Mouse (Mus musculus): ENCODE measurements around the gene Plekhh3. TPM values are rescaled to one million over a fixed set of nuclear protein-coding genes. Genes with fewer than 3 reads are reported as not detected.

Plekhh3 gene
- 11.3 and 12.8 TPM in 2 replicates for polyA plus RNA-seq (2014; fragmentation: Nextera tagmentation; extraction: Ambion mirVana)

DNA sequence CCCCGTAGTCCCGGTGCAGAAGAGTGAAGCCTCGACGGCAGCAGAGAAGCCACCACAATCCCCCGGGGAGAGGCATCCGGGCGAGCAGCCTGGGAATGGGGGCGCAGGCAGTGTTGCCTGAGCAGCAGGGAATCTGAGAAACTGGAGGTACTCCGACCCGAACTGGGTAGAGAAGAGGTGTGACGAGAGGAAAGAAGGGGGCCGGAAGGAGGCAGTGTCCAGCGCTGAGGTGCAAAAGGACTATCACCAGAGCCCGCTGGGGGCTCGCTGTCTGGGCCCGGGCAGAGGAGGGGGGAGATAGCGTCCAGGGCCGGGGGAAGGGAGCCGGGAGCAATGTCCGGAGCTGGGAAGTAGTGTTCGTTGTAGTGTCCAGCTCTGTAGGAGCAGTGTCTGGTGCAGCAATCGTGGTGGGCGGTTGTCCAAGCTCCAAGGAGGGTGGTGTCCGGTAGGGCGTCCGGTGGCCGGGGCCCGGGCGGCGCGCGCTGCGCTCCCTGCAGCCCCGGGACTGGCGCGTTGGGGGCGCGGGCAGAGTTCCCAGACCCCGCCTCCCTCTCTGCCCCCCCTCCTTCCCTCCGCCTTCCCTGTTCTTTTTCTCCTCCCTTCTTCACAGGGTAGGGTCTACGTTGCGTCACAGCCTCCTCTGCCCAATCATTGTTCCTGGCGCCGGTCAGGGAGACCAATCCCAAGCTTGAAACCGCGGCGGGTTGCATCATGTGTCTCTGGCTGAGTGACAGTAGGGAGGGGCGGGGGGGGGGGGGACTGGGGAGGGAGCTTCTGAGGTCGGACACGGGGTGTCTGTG, at the start of gene Plekhh3:
Plekhh3 (minus strand) TSS at position 541 of the 800 bp plus-strand sequence.
- Histone ChIP-seq H3K9ac (ENCODE audit: low read length) (peak within 1 kb of the TSS; percentile 82), H3K27me3 (ENCODE audit: control insufficient read depth, insufficient read depth, low read length) (peaks cover 25% of the 10 kb centered on the region), H3K4me1 (ENCODE audit: control insufficient read depth in 2 of 2, insufficient read depth in 2 of 2, low read length in 2 of 2) (peaks cover 31 to 57% of the 10 kb centered on the region in 2 experiments), H3K36me3 (ENCODE audit: control insufficient read depth, insufficient read depth, low read length) (peaks cover 24% of the 10 kb centered on the region), H3K4me2 (ENCODE audit: low read length) (peak within 1 kb of the TSS; percentile 98), H3K27ac (replicated peaks in 1 of 2; ENCODE audit: control insufficient read depth in 1 of 2, insufficient read depth in 1 of 2, low read depth in 2 of 2, low read length in 2 of 2) (peak within 1 kb of the TSS; percentile 86), H3K4me3 (ENCODE audit: control insufficient read depth in 1 of 2, insufficient read depth in 1 of 2, low read depth in 1 of 2, low read length in 2 of 2) (peak within 1 kb of the TSS; percentile 70 to 82), H3K9me3 (ENCODE audit: control insufficient read depth, low read length) (no peaks in the 10 kb centered on the region)
- 0% methylated on average over 46 of the region's 50 CpGs for WGBS
- peak; percentile 93 for ATAC-seq (ENCODE audit: insufficient number of reproducible peaks, insufficient read depth, low FRiP score, low read depth)

DNA sequence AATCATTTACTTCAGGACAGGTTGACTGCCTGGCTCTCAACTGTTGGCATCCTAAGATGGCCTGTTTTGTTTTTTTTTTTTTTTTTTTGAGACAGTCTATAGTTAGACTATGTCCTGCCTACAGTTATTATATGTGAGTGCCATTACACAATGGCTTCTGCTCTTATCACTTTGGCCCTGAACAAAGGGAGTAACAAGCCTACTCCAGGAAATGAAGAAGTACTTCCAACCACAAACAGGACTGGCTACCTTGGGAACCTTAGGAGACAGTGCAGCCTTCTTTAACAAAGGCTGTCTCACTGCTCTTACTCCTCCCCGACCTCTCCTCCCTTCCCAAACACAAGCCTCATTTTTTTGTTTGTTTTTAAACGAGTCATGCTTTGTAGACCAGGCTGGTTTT, 49.7 kb upstream of the Plekhh3 start:
- Histone ChIP-seq H3K4me1 (ENCODE audit: control insufficient read depth in 2 of 2, insufficient read depth in 2 of 2, low read length in 2 of 2) (peaks cover 0 to 6% of the 10 kb centered on the region in 2 experiments; a peak in 2 of 4 replicates), H3K27me3 (ENCODE audit: control insufficient read depth, insufficient read depth, low read length) (no peaks in the 10 kb centered on the region), H3K27ac (replicated peaks in 1 of 2; ENCODE audit: control insufficient read depth in 1 of 2, insufficient read depth in 1 of 2, low read depth in 2 of 2, low read length in 2 of 2) (peak overlapping the region; percentile 49 to 75; a peak in 3 of 4 replicates), H3K4me3 (ENCODE audit: control insufficient read depth in 1 of 2, insufficient read depth in 1 of 2, low read depth in 1 of 2, low read length in 2 of 2) (no peak overlapping the region), H3K4me2 (ENCODE audit: low read length) (no peak overlapping the region), H3K9me3 (ENCODE audit: control insufficient read depth, low read length) (no peaks in the 10 kb centered on the region), H3K36me3 (ENCODE audit: control insufficient read depth, insufficient read depth, low read length) (peaks cover 27% of the 10 kb centered on the region), H3K9ac (ENCODE audit: low read length) (no peak overlapping the region)
- no peak for ATAC-seq (ENCODE audit: insufficient number of reproducible peaks, insufficient read depth, low FRiP score, low read depth)
- WGBS: 48% methylated on average over 2 of the region's 2 CpGs

DNA sequence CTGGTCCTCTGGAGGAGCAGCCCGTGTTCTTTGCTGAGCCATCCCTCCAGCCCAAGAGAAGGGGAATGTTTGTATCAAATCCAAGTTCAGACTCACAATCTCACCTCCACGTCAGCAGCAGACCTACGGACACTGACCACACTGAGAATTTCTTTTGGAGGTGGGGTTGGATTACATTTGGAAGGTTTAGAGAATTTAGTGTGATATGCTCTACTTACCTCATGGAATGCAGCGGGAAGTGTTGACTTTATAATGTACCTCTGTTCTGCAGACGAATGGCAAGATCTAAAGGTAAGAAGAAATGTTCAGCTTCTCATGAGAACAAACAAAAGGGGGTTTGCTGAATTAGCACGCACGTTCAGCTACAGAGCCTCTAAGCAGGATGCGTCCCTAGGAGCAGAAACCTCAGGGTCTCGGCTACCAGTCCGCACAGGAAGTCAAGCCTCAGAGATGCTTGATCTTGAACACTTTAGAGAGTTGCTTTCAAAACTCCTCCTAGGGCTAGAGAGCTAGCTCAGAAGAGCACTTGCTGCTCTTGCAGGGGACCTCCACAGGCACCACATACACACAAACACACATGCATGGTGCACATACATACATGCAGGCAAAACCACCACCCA, 47.4 kb upstream of the Plekhh3 start:
- Histone ChIP-seq H3K27ac (replicated peaks in 1 of 2; ENCODE audit: control insufficient read depth in 1 of 2, insufficient read depth in 1 of 2, low read depth in 2 of 2, low read length in 2 of 2) (no peak overlapping the region), H3K4me1 (ENCODE audit: control insufficient read depth in 2 of 2, insufficient read depth in 2 of 2, low read length in 2 of 2) (no peaks in the 10 kb centered on the region), H3K9me3 (ENCODE audit: control insufficient read depth, low read length) (no peaks in the 10 kb centered on the region), H3K4me3 (ENCODE audit: control insufficient read depth in 1 of 2, insufficient read depth in 1 of 2, low read depth in 1 of 2, low read length in 2 of 2) (no peak overlapping the region), H3K4me2 (ENCODE audit: low read length) (no peak overlapping the region), H3K27me3 (ENCODE audit: control insufficient read depth, insufficient read depth, low read length) (no peaks in the 10 kb centered on the region), H3K9ac (ENCODE audit: low read length) (no peak overlapping the region), H3K36me3 (ENCODE audit: control insufficient read depth, insufficient read depth, low read length) (peaks cover 50% of the 10 kb centered on the region)
- no peak for ATAC-seq (ENCODE audit: insufficient number of reproducible peaks, insufficient read depth, low FRiP score, low read depth)
- 76% methylated on average over 10 of the region's 10 CpGs for WGBS

DNA sequence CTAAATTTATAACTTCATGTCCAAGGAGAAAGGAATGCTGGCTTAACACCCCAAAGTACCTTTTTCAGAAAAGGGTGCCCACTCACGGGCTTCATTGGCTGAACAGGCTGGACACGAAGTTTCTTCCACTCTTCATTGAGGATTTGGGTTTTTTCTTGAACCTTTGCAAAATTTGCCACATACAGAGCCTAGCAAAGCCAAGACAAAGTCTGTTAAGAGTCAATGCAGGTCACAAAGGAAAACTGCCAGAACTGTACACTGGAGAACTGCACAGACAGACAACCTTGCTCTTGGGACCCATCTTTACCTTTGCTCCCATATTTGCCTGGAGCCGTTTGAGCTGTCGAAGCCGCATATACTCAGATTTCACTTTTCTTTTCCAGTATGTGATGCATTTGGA, 45.8 kb upstream of the Plekhh3 start:
- Histone ChIP-seq H3K9ac (ENCODE audit: low read length) (no peak overlapping the region), H3K4me1 (ENCODE audit: control insufficient read depth in 2 of 2, insufficient read depth in 2 of 2, low read length in 2 of 2) (no peaks in the 10 kb centered on the region), H3K4me2 (ENCODE audit: low read length) (no peak overlapping the region), H3K9me3 (ENCODE audit: control insufficient read depth, low read length) (no peaks in the 10 kb centered on the region), H3K4me3 (ENCODE audit: control insufficient read depth in 1 of 2, insufficient read depth in 1 of 2, low read depth in 1 of 2, low read length in 2 of 2) (no peak overlapping the region), H3K36me3 (ENCODE audit: control insufficient read depth, insufficient read depth, low read length) (peaks cover 58% of the 10 kb centered on the region), H3K27me3 (ENCODE audit: control insufficient read depth, insufficient read depth, low read length) (no peaks in the 10 kb centered on the region), H3K27ac (replicated peaks in 1 of 2; ENCODE audit: control insufficient read depth in 1 of 2, insufficient read depth in 1 of 2, low read depth in 2 of 2, low read length in 2 of 2) (no peak overlapping the region)
- ATAC-seq (ENCODE audit: insufficient number of reproducible peaks, insufficient read depth, low FRiP score, low read depth): no peak
- WGBS: 90% methylated on average over 5 of the region's 5 CpGs

DNA sequence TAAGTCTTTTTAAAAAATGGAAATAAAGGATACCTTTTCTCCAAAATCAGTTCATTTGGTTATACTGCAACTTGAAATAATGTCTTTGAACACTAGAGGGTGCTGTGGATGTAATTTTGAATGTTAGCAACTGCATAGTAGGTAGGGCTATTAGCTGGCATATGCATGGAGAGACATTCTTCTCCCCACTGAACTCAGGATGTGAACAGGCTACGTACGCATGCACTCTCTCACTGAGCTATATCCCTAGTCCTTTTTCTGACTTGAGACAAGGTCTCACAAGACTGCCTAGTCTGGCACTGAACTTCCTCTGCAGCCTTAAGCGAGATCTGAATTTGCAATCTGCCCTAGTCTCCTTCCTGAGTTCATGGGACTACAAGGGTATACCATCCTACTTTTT, 40.8 kb upstream of the Plekhh3 start:
- peaks cover 81% of the 10 kb centered on the region for H3K36me3 ChIP-seq (ENCODE audit: control insufficient read depth, insufficient read depth, low read length)
- H3K4me3 ChIP-seq (ENCODE audit: control insufficient read depth in 1 of 2, insufficient read depth in 1 of 2, low read depth in 1 of 2, low read length in 2 of 2): no peak overlapping the region
- no peaks in the 10 kb centered on the region for H3K9me3 ChIP-seq (ENCODE audit: control insufficient read depth, low read length)
- H3K4me1 ChIP-seq (ENCODE audit: control insufficient read depth in 2 of 2, insufficient read depth in 2 of 2, low read length in 2 of 2): no peaks in the 10 kb centered on the region
- no peak overlapping the region for H3K27ac ChIP-seq (replicated peaks in 1 of 2; ENCODE audit: control insufficient read depth in 1 of 2, insufficient read depth in 1 of 2, low read depth in 2 of 2, low read length in 2 of 2)
- 36% methylated on average over 3 of the region's 3 CpGs for WGBS
- no peaks in the 10 kb centered on the region for H3K27me3 ChIP-seq (ENCODE audit: control insufficient read depth, insufficient read depth, low read length)
- no peak overlapping the region for H3K9ac ChIP-seq (ENCODE audit: low read length)
- H3K4me2 ChIP-seq (ENCODE audit: low read length): no peak overlapping the region
- ATAC-seq (ENCODE audit: insufficient number of reproducible peaks, insufficient read depth, low FRiP score, low read depth): no peak

DNA sequence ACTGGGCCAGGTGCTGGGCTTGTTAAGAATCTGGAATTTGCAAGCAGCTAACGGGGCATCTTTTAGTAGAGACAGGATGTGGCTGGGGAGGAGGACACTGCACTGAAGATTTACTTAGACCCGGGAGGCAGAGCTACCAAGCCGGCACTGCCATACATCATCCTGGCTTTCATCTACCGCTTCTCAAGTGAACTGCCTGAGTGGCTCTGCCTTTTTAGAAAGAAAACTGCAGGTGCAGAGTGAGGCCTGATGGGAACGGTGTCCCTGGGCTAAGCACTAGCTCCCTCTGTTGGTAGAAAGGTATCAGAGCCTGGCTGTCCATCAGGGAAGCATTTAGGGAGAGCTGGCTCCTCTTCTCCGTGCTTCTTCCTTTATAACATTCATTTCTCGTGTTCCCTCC, 29.8 kb upstream of the Plekhh3 start:
- H3K9ac ChIP-seq (ENCODE audit: low read length): no peak overlapping the region
- no peaks in the 10 kb centered on the region for H3K9me3 ChIP-seq (ENCODE audit: control insufficient read depth, low read length)
- no peak overlapping the region for H3K4me2 ChIP-seq (ENCODE audit: low read length)
- no peak overlapping the region for H3K27ac ChIP-seq (replicated peaks in 1 of 2; ENCODE audit: control insufficient read depth in 1 of 2, insufficient read depth in 1 of 2, low read depth in 2 of 2, low read length in 2 of 2)
- no peak overlapping the region for H3K4me3 ChIP-seq (ENCODE audit: control insufficient read depth in 1 of 2, insufficient read depth in 1 of 2, low read depth in 1 of 2, low read length in 2 of 2)
- WGBS: 23% methylated on average over 7 of the region's 7 CpGs
- no peaks in the 10 kb centered on the region for H3K4me1 ChIP-seq (ENCODE audit: control insufficient read depth in 2 of 2, insufficient read depth in 2 of 2, low read length in 2 of 2)
- peaks cover 83% of the 10 kb centered on the region for H3K36me3 ChIP-seq (ENCODE audit: control insufficient read depth, insufficient read depth, low read length)
- no peaks in the 10 kb centered on the region for H3K27me3 ChIP-seq (ENCODE audit: control insufficient read depth, insufficient read depth, low read length)
- ATAC-seq (ENCODE audit: insufficient number of reproducible peaks, insufficient read depth, low FRiP score, low read depth): no peak

DNA sequence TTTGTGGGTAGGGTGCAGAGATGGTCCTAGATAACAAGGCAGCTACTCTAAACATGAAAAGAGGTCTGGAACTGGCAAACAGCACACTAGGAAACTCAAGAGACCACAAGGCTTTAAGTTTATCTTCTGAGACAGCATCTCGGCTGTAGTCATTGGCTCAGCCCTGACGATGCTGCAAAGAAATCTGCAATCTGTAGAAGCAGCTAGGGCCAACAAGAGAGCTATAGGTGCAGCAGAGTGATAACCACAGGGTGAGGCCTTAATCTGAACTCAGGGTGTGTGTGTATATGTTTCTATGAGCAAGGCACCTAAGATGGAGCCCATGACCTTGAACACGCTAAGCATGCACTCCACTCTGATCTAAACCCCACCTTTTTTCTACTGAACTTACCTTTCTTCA, 28.4 kb upstream of the Plekhh3 start:
- no peaks in the 10 kb centered on the region for H3K9me3 ChIP-seq (ENCODE audit: control insufficient read depth, low read length)
- WGBS: 86% methylated on average over 3 of the region's 3 CpGs
- H3K27ac ChIP-seq (replicated peaks in 1 of 2; ENCODE audit: control insufficient read depth in 1 of 2, insufficient read depth in 1 of 2, low read depth in 2 of 2, low read length in 2 of 2): no peak overlapping the region
- H3K27me3 ChIP-seq (ENCODE audit: control insufficient read depth, insufficient read depth, low read length): no peaks in the 10 kb centered on the region
- ATAC-seq (ENCODE audit: insufficient number of reproducible peaks, insufficient read depth, low FRiP score, low read depth): no peak
- H3K36me3 ChIP-seq (ENCODE audit: control insufficient read depth, insufficient read depth, low read length): peaks cover 79% of the 10 kb centered on the region
- H3K4me1 ChIP-seq (ENCODE audit: control insufficient read depth in 2 of 2, insufficient read depth in 2 of 2, low read length in 2 of 2): peaks cover 0 to 5% of the 10 kb centered on the region in 2 experiments; a peak in 1 of 4 replicates
- H3K9ac ChIP-seq (ENCODE audit: low read length): no peak overlapping the region
- no peak overlapping the region for H3K4me2 ChIP-seq (ENCODE audit: low read length)
- no peak overlapping the region for H3K4me3 ChIP-seq (ENCODE audit: control insufficient read depth in 1 of 2, insufficient read depth in 1 of 2, low read depth in 1 of 2, low read length in 2 of 2)
